Comparison of ENCODE assay signal across 14 mouse cellular contexts in the genomic region with DNA sequence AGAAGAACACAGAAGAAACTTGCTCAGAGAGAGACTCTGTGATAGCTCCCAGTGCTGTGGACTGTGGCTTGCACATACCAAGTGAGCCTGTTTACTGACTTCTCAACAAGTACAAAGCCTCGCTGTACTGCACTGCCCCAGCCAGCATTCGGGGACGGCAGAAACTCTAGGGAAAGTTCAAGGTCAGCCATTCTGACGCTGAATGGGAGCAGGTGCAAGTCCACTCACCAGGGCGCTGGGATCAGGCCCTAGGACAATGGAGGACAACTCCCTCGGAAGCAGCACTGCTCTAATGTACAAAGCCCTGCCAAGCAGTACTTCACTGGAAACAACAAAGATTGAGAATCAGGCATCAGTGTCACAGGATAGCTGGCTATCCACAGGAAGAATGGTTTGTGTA. TPM values are rescaled to one million over a fixed set of nuclear protein-coding genes. Genes with fewer than 3 reads are reported as not detected.
DNase-seq lines count a peak whose midpoint lies in the region; ATAC-seq and TF ChIP-seq lines count a peak whose summit lies in the region.
"Had no signal": no experiment of that assay in that cellular context is flagged by ENCODE, and none has a peak within 500 bp of the region (broad histone marks: within the 10 kb centered on the region; RNA-seq: fewer than 3 reads in every experiment).

No protein-coding gene starts in this region.

- H3K36me3 ChIP-seq in heart, postnatal 0 days (replicated peaks; ENCODE audit: control insufficient read depth, insufficient read depth, low read length) = 0 out of 2 replicates have a peak, but pooled peaks cover 9% of the 10 kb centered on the region

- peaks cover 23% of the 10 kb centered on the region for H3K4me1 ChIP-seq in heart, postnatal 0 days (ENCODE audit: control insufficient read depth, insufficient read depth)

- TF ChIP-seq EP300 in heart, postnatal 0 days (IDR thresholded peaks at IDR 0.05; ENCODE audit: low read depth) = no peak

- DNase-seq in heart, postnatal 0 days (ENCODE audit: low spot score) = no peak
- no peak for DNase-seq in heart, postnatal 10 days
- peak; percentile 42 for DNase-seq in retina, postnatal 1 day
- no peak for DNase-seq in retina, embryonic 14.5 days (ENCODE audit: low spot score)
- DNase-seq in adrenal gland, postnatal 25 days = peak; percentile 28
- no peak for DNase-seq in left cerebral cortex, postnatal 36 days (ENCODE audit: low spot score in 2 of 2)
- DNase-seq: kidney, adult 18-20 months; left cerebral cortex, postnatal 4 days; lung, postnatal 10 days; right cerebral cortex, postnatal 4 days had no signal

- ATAC-seq in heart, postnatal 0 days (ENCODE audit: insufficient read depth, low read depth) = no peak
- ATAC-seq in erythroblast, adult 5-6 weeks (replicated peaks; ENCODE audit: low FRiP score, poor library complexity, severe bottlenecking) = no peak
- ATAC-seq: activated CD4-positive, CD25-positive, alpha-beta regulatory T cell, adult 4 months had no signal

- peak overlapping the region; percentile 22 for H3K27ac ChIP-seq in heart, postnatal 0 days (ENCODE audit: low read depth)

- no peak overlapping the region for H3K4me3 ChIP-seq in heart, postnatal 0 days (ENCODE audit: low read depth, low read length)
- H3K4me3 ChIP-seq: erythroblast, embryonic 14.5 days had no signal

- no peak for TF ChIP-seq CTCF in heart, postnatal 0 days (IDR thresholded peaks at IDR 0.05; ENCODE audit: low read depth)

- no peak overlapping the region for H3K9ac ChIP-seq in heart, postnatal 0 days (replicated peaks; ENCODE audit: low read depth, low read length)

- H3K27me3 ChIP-seq in heart, postnatal 0 days (ENCODE audit: control insufficient read depth, insufficient read depth, low read length) = no peaks in the 10 kb centered on the region

- 22% methylated on average over 6 of the region's 6 CpGs for WGBS in heart, postnatal 0 days

- no peaks in the 10 kb centered on the region for H3K9me3 ChIP-seq in heart, postnatal 0 days (replicated peaks; ENCODE audit: control insufficient read depth, low read length)
- H3K9me3 ChIP-seq: G1E had no signal

- intact Hi-C loops in heart, postnatal 10 days (cut with DNase I) = no loop called here
- intact Hi-C loops in left cerebral cortex, postnatal 36 days (cut with DNase I) = no loop called here

- no peak overlapping the region for H3K4me2 ChIP-seq in heart, postnatal 0 days (ENCODE audit: low read depth, low read length)

RNA-seq across cellular contexts. Expression of a gene that starts 16.2 kb away (rescaled TPM):
- 36.9 and 48.7 TPM in 2 replicates for total RNA-seq in heart, postnatal 0 days (2014; rRNA removed; ENCODE audit: low replicate concordance)
- polyA plus RNA-seq in heart, postnatal 0 days (2015; fragmentation: Nextera tagmentation; extraction: Ambion mirVana) = 541 and 578 TPM in 2 replicates
- total RNA-seq in heart, postnatal 10 days (2021) = 100 to 1,000 TPM; 216 to 242 TPM
- total RNA-seq in adrenal gland, postnatal 25 days (2021) = 164 and 201 TPM in 2 replicates
- total RNA-seq in left cerebral cortex, postnatal 36 days (2021) = 100 to 1,000 TPM; 222 TPM
- 25.6 and 63.3 TPM in 2 replicates for total RNA-seq in erythroblast, adult 5-6 weeks (2015; ENCODE audit: low replicate concordance)
- total RNA-seq in erythroblast, adult 5-6 weeks (2017; ENCODE audit: low replicate concordance) = 4.9 and 13.7 TPM in 2 replicates

Comparison
In these comparisons a context has a peak if more than half of its experiments do, and no peak if none do; other contexts are left out.
1. DNase-seq: peak in retina, postnatal 1 day (single experiment) and adrenal gland, postnatal 25 days (single experiment); none in heart, postnatal 0 days (single experiment), heart, postnatal 10 days (0 of 2), retina, embryonic 14.5 days (single experiment) and left cerebral cortex, postnatal 36 days (0 of 2).